Mouse (Mus musculus) limb, embryonic 14.5 days (tissue): ENCODE data around the gene Nrgn. TPM values are rescaled to one million over a fixed set of nuclear protein-coding genes. Genes with fewer than 3 reads are reported as not detected.

Source experiments
- ATAC-seq: fragments of 200-750 bp; cut with Nextera tagmentation; 2 replicates; pipeline ENCODE4 v1.8.0; 2017; ENCODE audit warnings: low read depth, moderate number of reproducible peaks, moderate TSS enrichment; ENCODE audit not compliant: low FRiP score
- DNase-seq: peaks from one replicate; pipeline ENCODE4 v3.0.0-alpha.2; 2015; ENCODE audit warnings: low spot score
- H3K27ac ChIP-seq: fragments of 300-500 bp; sonication (generic); replicated peaks from 2 replicates; pipeline ENCODE4 v1.5.1; 2014; ENCODE audit warnings: low read depth, mild to moderate bottlenecking, low read length, moderate library complexity, mixed read lengths
- H3K27me3 ChIP-seq: fragments of 300-500 bp; sonication (generic); 2 replicates; pipeline ENCODE4 v1.6.1; 2014; ENCODE audit warnings: low read length, mixed read lengths; ENCODE audit not compliant: control insufficient read depth, insufficient read depth
- H3K36me3 ChIP-seq: fragments of 300-500 bp; sonication (generic); 2 replicates; pipeline ENCODE4 v1.6.1; 2014; ENCODE audit warnings: mild to moderate bottlenecking, low read length, moderate library complexity, mixed read lengths; ENCODE audit not compliant: control insufficient read depth, insufficient read depth
- H3K4me1 ChIP-seq: fragments of 300-500 bp; sonication (generic); 2 replicates; pipeline ENCODE4 v1.6.1; 2014; ENCODE audit warnings: antibody characterized with exemption, low read length, mixed read lengths; ENCODE audit not compliant: control insufficient read depth, insufficient read depth
- H3K4me2 ChIP-seq: fragments of 300-500 bp; sonication (generic); replicated peaks from 2 replicates; pipeline ENCODE4 v1.6.1; 2014; ENCODE audit warnings: low read depth, mild to moderate bottlenecking, low read length, moderate library complexity; ENCODE audit not compliant: severe bottlenecking
- H3K4me3 ChIP-seq: fragments of 300-500 bp; sonication (generic); replicated peaks from 2 replicates; pipeline ENCODE4 v1.5.1; 2014; ENCODE audit warnings: low read length
- H3K9ac ChIP-seq: fragments of 300-500 bp; sonication (generic); 2 replicates; pipeline ENCODE4 v1.6.1; 2014; ENCODE audit warnings: mild to moderate bottlenecking, low read depth, low read length, moderate library complexity; ENCODE audit not compliant: severe bottlenecking
- H3K9me3 ChIP-seq: fragments of 300-500 bp; sonication (generic); 2 replicates; pipeline ENCODE4 v1.6.1; 2016; ENCODE audit warnings: low read length; ENCODE audit not compliant: control insufficient read depth
- POLR2A ChIP-seq: fragments of 200-500 bp; IDR thresholded peaks from 2 replicates; pipeline ENCODE4 v1.8.0; 2012; ENCODE audit warnings: inconsistent platforms, mild to moderate bottlenecking, moderate library complexity, borderline replicate concordance; ENCODE audit not compliant: insufficient read depth, insufficient read length; ENCODE audit errors: extremely low read depth
- WGBS: fragments of 180-500 bp; shearing (Covaris S2); extraction: QIAGEN DNeasy Blood & Tissue Kit; methylation state at CpG from one replicate; pipeline ENCODE4 v1.1.7; 2014; 5-methylcytosine and 5-hydroxymethylcytosine counted together
- polyA plus RNA-seq, 2 experiments: library from polyadenylated mRNA; depleted of rRNA in 1 of 2; stranded (reverse) in 1 of 2; unstranded in 1 of 2; fragments of >200 nt; fragmentation: Nextera tagmentation in 1 of 2; extraction: Ambion mirVana in 1 of 2; gene quantifications; 2 replicates each; pipeline versions ENCODE4 v1.2.1 to v1.2.3; 2012 to 2014

Nrgn gene
- polyA plus RNA-seq, 2 experiments, result 17.2 to 17.7 TPM

DNA sequence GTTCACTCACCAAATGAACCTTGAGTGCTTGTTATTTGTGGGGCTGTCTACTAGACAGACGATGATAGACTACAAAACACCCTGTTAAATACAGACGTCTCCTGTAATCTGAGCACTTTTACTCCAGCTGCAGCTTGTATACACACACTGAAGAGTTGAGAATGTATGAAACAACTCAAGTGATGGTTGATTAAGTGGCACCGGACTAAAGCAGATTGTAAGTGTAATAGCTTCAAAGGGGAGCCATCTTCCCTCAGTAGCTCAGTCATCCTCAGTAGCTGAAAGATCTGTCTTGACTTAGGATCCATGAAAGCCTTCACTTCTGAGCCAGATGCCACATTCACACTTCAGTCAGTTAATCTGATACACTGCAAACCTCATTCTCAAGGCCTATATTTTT is 56.9 kb downstream of the Nrgn start:
- Histone ChIP-seq H3K27ac (no peak overlapping the region), H3K9ac (no peak overlapping the region), H3K4me2 (no peak overlapping the region), H3K9me3 (no peaks in the 10 kb centered on the region), H3K4me1 (no peaks in the 10 kb centered on the region), H3K36me3 (peaks cover 3% of the 10 kb centered on the region; the same call in 1 of the 2 replicates), H3K27me3 (no peaks in the 10 kb centered on the region), H3K4me3 (no peak overlapping the region)
- ATAC-seq, result no peak
- no peak for DNase-seq
- 41% methylated on average over 3 of the region's 3 CpGs for WGBS
- TF ChIP-seq POLR2A, result no peak

Other genes with a start within 250 kb of the Nrgn start
- gene Ccdc15, start 204.5 kb downstream of the Nrgn start, polyA plus RNA-seq (2012; rRNA removed), result 3.3 and 4.6 TPM in 2 replicates
- gene Ccdc15, start 204.5 kb downstream of the Nrgn start, polyA plus RNA-seq (2014; fragmentation: Nextera tagmentation; extraction: Ambion mirVana), result 6.0 and 6.4 TPM in 2 replicates
- gene Hepacam, start 185.6 kb downstream of the Nrgn start, polyA plus RNA-seq (2012; rRNA removed), result 0.05 and 0.11 TPM in 2 replicates
- 0.10 TPM in 1 of 2 replicates, not detected in the other for gene Hepacam, start 185.6 kb downstream of the Nrgn start, polyA plus RNA-seq (2014; fragmentation: Nextera tagmentation; extraction: Ambion mirVana)
- gene Robo4, start 151.0 kb downstream of the Nrgn start, polyA plus RNA-seq (2012; rRNA removed), result 13.2 and 17.6 TPM in 2 replicates
- gene Robo4, start 151.0 kb downstream of the Nrgn start, polyA plus RNA-seq (2014; fragmentation: Nextera tagmentation; extraction: Ambion mirVana), result 12.4 and 13.8 TPM in 2 replicates
- gene Robo3, start 119.7 kb downstream of the Nrgn start, polyA plus RNA-seq (2012; rRNA removed), result 0.39 and 0.87 TPM in 2 replicates
- 0.07 and 0.21 TPM in 2 replicates for gene Robo3, start 119.7 kb downstream of the Nrgn start, polyA plus RNA-seq (2014; fragmentation: Nextera tagmentation; extraction: Ambion mirVana)
- 64.4 and 74.2 TPM in 2 replicates for gene Msantd2, start 63.6 kb downstream of the Nrgn start, polyA plus RNA-seq (2012; rRNA removed)
- 26.7 and 31.7 TPM in 2 replicates for gene Msantd2, start 63.6 kb downstream of the Nrgn start, polyA plus RNA-seq (2014; fragmentation: Nextera tagmentation; extraction: Ambion mirVana)
- 34.7 and 35.4 TPM in 2 replicates for gene Esam, start 24.8 kb downstream of the Nrgn start, polyA plus RNA-seq (2012; rRNA removed)
- 44.1 and 48.3 TPM in 2 replicates for gene Esam, start 24.8 kb downstream of the Nrgn start, polyA plus RNA-seq (2014; fragmentation: Nextera tagmentation; extraction: Ambion mirVana)
- gene Vsig2, start 13.6 kb downstream of the Nrgn start, polyA plus RNA-seq (2012; rRNA removed), result 4.8 and 5.2 TPM in 2 replicates
- 0.59 and 1.4 TPM in 2 replicates for gene Vsig2, start 13.6 kb downstream of the Nrgn start, polyA plus RNA-seq (2014; fragmentation: Nextera tagmentation; extraction: Ambion mirVana)
- 7.8 and 8.1 TPM in 2 replicates for gene Siae, start 2.8 kb upstream of the Nrgn start, polyA plus RNA-seq (2012; rRNA removed)
- gene Siae, start 2.8 kb upstream of the Nrgn start, polyA plus RNA-seq (2014; fragmentation: Nextera tagmentation; extraction: Ambion mirVana), result 9.4 and 12.0 TPM in 2 replicates
- gene Spa17, start 60.8 kb upstream of the Nrgn start, polyA plus RNA-seq (2012; rRNA removed), result 1.8 and 2.5 TPM in 2 replicates
- 3.1 and 4.1 TPM in 2 replicates for gene Spa17, start 60.8 kb upstream of the Nrgn start, polyA plus RNA-seq (2014; fragmentation: Nextera tagmentation; extraction: Ambion mirVana)
- 110 and 122 TPM in 2 replicates for gene Tbrg1, start 104.4 kb upstream of the Nrgn start, polyA plus RNA-seq (2012; rRNA removed)
- gene Tbrg1, start 104.4 kb upstream of the Nrgn start, polyA plus RNA-seq (2014; fragmentation: Nextera tagmentation; extraction: Ambion mirVana), result 208 and 211 TPM in 2 replicates
- 37.4 and 51.1 TPM in 2 replicates for gene Panx3, start 116.3 kb upstream of the Nrgn start, polyA plus RNA-seq (2012; rRNA removed)
- gene Panx3, start 116.3 kb upstream of the Nrgn start, polyA plus RNA-seq (2014; fragmentation: Nextera tagmentation; extraction: Ambion mirVana), result 13.7 and 15.9 TPM in 2 replicates
- gene Olfr160, start 163.3 kb upstream of the Nrgn start, polyA plus RNA-seq (2012; rRNA removed), result not detected in 2 replicates
- not detected in 2 replicates for gene Olfr160, start 163.3 kb upstream of the Nrgn start, polyA plus RNA-seq (2014; fragmentation: Nextera tagmentation; extraction: Ambion mirVana)
- gene Olfr874, start 192.2 kb upstream of the Nrgn start, polyA plus RNA-seq (2012; rRNA removed), result 0.15 and 0.24 TPM in 2 replicates
- not detected in 2 replicates for gene Olfr874, start 192.2 kb upstream of the Nrgn start, polyA plus RNA-seq (2014; fragmentation: Nextera tagmentation; extraction: Ambion mirVana)
- gene Olfr875, start 219.0 kb upstream of the Nrgn start, polyA plus RNA-seq (2012; rRNA removed), result 0.14 and 0.27 TPM in 2 replicates
- not detected in 2 replicates for gene Olfr875, start 219.0 kb upstream of the Nrgn start, polyA plus RNA-seq (2014; fragmentation: Nextera tagmentation; extraction: Ambion mirVana)